Comparison of ENCODE assay signal across 15 mouse cellular contexts in the genomic region with DNA sequence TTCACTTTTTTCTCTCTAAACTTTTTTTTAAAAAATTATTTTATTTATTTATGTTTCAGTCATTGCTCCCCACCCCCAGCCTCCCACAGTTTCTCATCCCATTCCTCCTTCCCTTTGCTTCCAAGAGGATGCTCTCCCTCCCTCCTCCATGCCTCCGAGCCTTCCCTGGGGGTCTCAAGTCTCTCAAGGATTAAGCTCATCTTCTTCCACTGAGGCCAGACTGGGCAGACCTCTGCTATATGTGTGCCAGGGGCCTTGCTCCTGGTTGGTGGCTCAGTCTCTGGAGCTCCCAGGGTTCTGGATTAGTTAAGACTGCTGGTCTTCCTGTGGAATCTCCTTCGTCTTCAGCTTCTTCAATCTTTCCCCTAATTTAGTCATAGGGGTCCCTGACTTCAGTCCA.
"Had no signal": no experiment of that assay in that cellular context is flagged by ENCODE, and none has a peak within 500 bp of the region (broad histone marks: within the 10 kb centered on the region; RNA-seq: fewer than 3 reads in every experiment).

No protein-coding gene starts in this region.

- H3K9me3 ChIP-seq: liver, embryonic 13.5 days; neural tube, embryonic 13.5 days; stomach, embryonic 15.5 days had no signal

- H3K9ac ChIP-seq: liver, embryonic 13.5 days; neural tube, embryonic 13.5 days; stomach, embryonic 15.5 days had no signal

- H3K4me1 ChIP-seq: liver, embryonic 13.5 days; stomach, embryonic 15.5 days had no signal

- ATAC-seq: intestine, embryonic 16.5 days had no signal

- H3K27ac ChIP-seq: liver, embryonic 13.5 days; neural tube, embryonic 13.5 days; stomach, embryonic 15.5 days had no signal

- H3K27me3 ChIP-seq: liver, embryonic 13.5 days; neural tube, embryonic 13.5 days; stomach, embryonic 15.5 days had no signal

- H3K4me2 ChIP-seq: liver, embryonic 13.5 days; neural tube, embryonic 13.5 days; stomach, embryonic 15.5 days had no signal

- H3K4me3 ChIP-seq: liver, embryonic 13.5 days; myocyte; neural tube, embryonic 13.5 days; stomach, embryonic 15.5 days had no signal

- DNase-seq: kidney, adult 2 months; kidney, postnatal 10 days; kidney, postnatal 36 days; left cerebral cortex, postnatal 4 days; liver, embryonic 13.5 days; lung, adult 2 months; lung, postnatal 14 days; lung, postnatal 4 days; right cerebral cortex, postnatal 25 days; spleen, adult 18-20 months; thymus, postnatal 25 days had no signal

- H3K36me3 ChIP-seq: liver, embryonic 13.5 days; neural tube, embryonic 13.5 days; stomach, embryonic 15.5 days had no signal
